Mouse (Mus musculus) midbrain, embryonic 16.5 days (tissue): ENCODE measurements at regions not wholly inside any gene's neighbourhood (a gene's known extent, or its start where the extent isn't known, plus 50 kb on each side); places are given as distances from the start of the nearest gene placed in this dataset.
"Not testable (repeated sequence)": the region's sequence is repeated elsewhere in the genome, so short reads cannot be mapped to it uniquely, and the experiment has no call there.

Experiments used
- ATAC-seq: fragments of 200-750 bp; cut with Nextera tagmentation; 2 replicates; pipeline ENCODE4 v1.8.0; 2017; ENCODE audit warnings: moderate TSS enrichment
- H3K27ac ChIP-seq: fragments of 300-500 bp; sonication (generic); 2 replicates; pipeline ENCODE4 v1.5.1; 2014; ENCODE audit warnings: mild to moderate bottlenecking, low read length, mixed read lengths
- H3K27me3 ChIP-seq: fragments of 300-500 bp; sonication (generic); 2 replicates; pipeline ENCODE4 v1.6.1; 2014; ENCODE audit warnings: low read depth, low read length, mixed read lengths; ENCODE audit not compliant: control insufficient read depth, insufficient read depth
- H3K36me3 ChIP-seq: fragments of 300-500 bp; sonication (generic); 2 replicates; pipeline ENCODE4 v1.6.1; 2014; ENCODE audit warnings: mild to moderate bottlenecking, low read length, moderate library complexity, mixed read lengths; ENCODE audit not compliant: control insufficient read depth, insufficient read depth
- H3K4me1 ChIP-seq: fragments of 300-500 bp; sonication (generic); 2 replicates; pipeline ENCODE4 v1.6.1; 2014; ENCODE audit warnings: mild to moderate bottlenecking, low read length, mixed read lengths; ENCODE audit not compliant: control insufficient read depth, insufficient read depth
- H3K4me2 ChIP-seq: fragments of 300-500 bp; sonication (generic); 2 replicates; pipeline ENCODE4 v1.6.1; 2014; ENCODE audit warnings: mild to moderate bottlenecking, low read length, mixed read lengths
- H3K4me3 ChIP-seq: fragments of 300-500 bp; sonication (generic); 2 replicates; pipeline ENCODE4 v1.5.1; 2014; ENCODE audit warnings: low read depth, mild to moderate bottlenecking, low read length, moderate library complexity, mixed read lengths
- H3K9ac ChIP-seq: fragments of 300-500 bp; sonication (generic); 2 replicates; pipeline ENCODE4 v1.6.1; 2014; ENCODE audit warnings: low read depth, low read length, mixed read lengths
- H3K9me3 ChIP-seq: fragments of 300-500 bp; sonication (generic); replicated peaks from 2 replicates; pipeline ENCODE4 v1.6.1; 2014; ENCODE audit warnings: mild to moderate bottlenecking, low read length, mixed read lengths; ENCODE audit not compliant: control insufficient read depth, poor library complexity, severe bottlenecking
- WGBS: fragments of 180-500 bp; shearing (Covaris S2); extraction: QIAGEN DNeasy Blood & Tissue Kit; methylation state at CpG from one replicate; pipeline ENCODE4 v1.1.7; 2014; 5-methylcytosine and 5-hydroxymethylcytosine counted together

DNA sequence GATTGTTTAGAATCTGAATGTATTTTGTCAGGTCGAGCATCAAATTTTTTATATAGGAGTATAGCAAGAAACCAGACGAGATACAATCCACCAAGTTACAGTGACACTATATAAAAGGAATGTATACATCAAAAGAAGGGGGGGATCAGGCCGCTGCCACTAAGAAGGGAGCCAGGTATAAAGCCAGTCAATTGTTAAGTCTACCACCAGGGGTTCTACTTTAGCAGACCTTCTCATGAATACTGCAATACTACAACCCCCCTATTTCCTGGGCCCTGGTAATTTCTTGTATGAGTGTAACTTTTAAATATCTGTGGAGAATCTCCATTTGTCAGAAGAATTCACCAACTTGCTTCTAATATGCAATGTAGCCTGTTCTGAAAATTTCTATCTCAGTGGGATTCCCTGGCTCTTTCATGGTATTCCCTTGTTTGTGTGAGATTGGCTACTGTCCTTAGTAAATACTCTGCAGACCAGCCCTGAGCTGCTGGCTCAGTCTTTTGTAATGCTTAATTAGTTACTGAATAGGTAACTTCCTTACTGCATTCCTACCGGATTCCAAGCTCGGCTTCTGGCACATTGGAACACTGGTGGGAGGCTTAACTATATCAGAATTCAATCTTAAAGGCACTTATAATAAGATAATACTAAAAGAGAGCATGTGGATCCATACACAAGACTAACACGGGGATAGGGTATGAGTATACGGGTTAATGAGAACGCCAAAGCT, 180.2 kb upstream of the Pfkp start:
- H3K9me3 ChIP-seq, ATAC-seq, H3K4me3 ChIP-seq, H3K4me1 ChIP-seq, H3K36me3 ChIP-seq, H3K9ac ChIP-seq, H3K27ac ChIP-seq, H3K27me3 ChIP-seq, H3K4me2 ChIP-seq: not testable (repeated sequence)
- WGBS, result 71% methylated on average over 8 of the region's 8 CpGs

DNA sequence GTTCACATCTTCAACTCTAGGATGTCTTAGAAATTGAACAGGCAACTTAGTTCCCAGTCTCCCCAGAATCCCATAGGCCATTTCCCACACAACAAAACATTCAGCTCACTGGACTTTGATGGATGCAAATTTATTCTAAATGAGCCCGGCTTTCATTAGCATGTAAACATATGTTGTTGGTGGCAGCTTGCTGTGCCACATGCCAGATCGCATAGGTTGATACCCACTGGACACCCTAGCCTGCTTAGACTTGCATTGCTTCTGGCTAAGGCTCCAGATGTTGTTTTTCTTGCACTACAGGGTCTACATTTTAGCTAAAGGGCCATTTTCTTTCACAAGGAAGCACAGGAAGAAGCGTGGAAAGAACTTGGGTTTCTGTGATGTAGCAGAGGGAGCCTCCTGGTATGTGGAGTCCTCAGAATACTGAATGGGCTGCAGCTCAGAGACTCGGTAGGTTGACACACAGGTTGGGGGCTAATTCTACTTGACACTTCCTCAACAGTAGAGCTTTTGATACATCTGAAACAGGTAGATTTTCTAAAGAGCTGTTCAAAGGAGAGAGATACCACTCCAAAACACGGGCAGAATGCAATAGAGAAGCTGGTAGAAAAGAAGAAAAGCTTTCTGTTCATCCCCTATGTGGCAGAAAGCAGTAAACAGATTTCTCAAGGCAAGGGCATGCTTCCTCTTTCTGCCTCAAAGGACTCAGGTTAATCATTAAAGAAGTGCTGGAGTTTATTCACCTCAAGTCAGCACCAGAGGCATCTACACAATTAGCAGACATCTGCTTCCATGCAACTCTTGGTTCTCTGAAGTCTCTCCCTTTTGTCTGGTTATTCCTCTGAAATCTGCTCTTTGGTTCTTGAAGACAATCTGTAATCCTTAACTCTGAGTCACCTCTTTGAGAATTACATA, 153.9 kb upstream of the Pfkp start:
- no peak overlapping the region for H3K4me2 ChIP-seq
- no peak overlapping the region for H3K27ac ChIP-seq
- H3K27me3 ChIP-seq, result no peaks in the 10 kb centered on the region
- H3K36me3 ChIP-seq, result no peaks in the 10 kb centered on the region
- no peak for ATAC-seq
- no peak overlapping the region for H3K9ac ChIP-seq
- H3K9me3 ChIP-seq, result no peaks in the 10 kb centered on the region
- H3K4me3 ChIP-seq, result no peak overlapping the region
- 66% methylated on average over 5 of the region's 5 CpGs for WGBS
- no peaks in the 10 kb centered on the region for H3K4me1 ChIP-seq

DNA sequence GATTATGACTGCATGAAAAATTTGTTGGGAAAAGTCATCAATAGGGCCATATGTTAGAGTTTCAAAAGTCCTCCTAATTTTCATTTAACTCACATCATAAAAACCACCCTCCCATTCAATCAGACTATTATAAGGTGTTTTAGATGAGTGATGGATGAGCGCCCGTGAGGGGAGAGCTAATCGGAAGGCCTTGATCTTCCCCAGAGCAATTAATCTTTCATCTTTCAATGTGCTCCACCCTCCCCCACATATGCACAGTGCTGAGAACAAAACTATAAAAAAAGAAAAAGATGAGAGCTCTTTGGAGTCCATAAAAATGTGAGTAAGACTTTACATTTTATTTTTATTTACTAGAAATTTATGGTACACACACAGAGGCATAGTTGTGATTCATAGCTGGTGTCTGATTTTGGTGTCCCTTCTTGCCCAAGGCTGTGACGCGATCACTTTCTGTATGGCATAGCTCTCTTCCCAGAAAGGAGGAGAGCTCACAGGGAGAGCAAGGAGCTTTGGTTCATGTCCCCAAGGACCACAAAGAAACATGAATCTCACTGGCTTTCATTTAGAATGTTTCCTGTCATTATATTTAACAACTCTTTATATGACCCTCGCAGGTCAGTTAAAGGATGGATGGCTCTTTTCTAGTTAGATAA, 119.5 kb upstream of the Pfkp start:
- Histone ChIP-seq H3K4me1 (peaks cover 6% of the 10 kb centered on the region), H3K27ac (no peak overlapping the region), H3K9ac (no peak overlapping the region), H3K4me3 (no peak overlapping the region), H3K9me3 (no peaks in the 10 kb centered on the region), H3K4me2 (no peak overlapping the region), H3K36me3 (no peaks in the 10 kb centered on the region), H3K27me3 (no peaks in the 10 kb centered on the region)
- peak; percentile 48; the same call in 1 of the 2 replicates for ATAC-seq
- 62% methylated on average over 6 of the region's 6 CpGs for WGBS

DNA sequence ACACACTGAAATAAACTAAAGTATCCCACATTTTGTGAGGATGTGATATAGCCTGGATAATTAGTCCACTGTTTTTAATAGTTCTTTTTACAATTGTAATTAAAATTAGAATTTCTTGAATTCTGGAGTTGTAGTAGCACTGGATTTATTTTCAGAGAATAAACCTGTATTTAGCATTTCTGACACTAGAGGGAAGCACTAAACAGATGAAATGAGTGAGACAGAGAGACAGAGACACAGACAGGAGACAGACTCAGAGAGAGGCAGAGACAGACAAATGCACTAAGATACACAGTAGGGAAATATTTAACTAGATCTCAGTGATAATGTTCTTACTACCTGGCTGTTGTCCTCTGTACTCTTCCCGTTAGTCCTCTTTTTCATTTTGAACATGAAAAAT, 108.6 kb upstream of the Pfkp start:
- Histone ChIP-seq H3K4me3 (no peak overlapping the region), H3K4me2 (no peak overlapping the region), H3K9me3 (no peaks in the 10 kb centered on the region), H3K27ac (no peak overlapping the region), H3K9ac (no peak overlapping the region), H3K36me3 (no peaks in the 10 kb centered on the region), H3K4me1 (no peaks in the 10 kb centered on the region; the same call in 1 of the 2 replicates), H3K27me3 (no peaks in the 10 kb centered on the region)
- 92% methylated on average over 1 of the region's 1 CpGs for WGBS
- no peak for ATAC-seq

DNA sequence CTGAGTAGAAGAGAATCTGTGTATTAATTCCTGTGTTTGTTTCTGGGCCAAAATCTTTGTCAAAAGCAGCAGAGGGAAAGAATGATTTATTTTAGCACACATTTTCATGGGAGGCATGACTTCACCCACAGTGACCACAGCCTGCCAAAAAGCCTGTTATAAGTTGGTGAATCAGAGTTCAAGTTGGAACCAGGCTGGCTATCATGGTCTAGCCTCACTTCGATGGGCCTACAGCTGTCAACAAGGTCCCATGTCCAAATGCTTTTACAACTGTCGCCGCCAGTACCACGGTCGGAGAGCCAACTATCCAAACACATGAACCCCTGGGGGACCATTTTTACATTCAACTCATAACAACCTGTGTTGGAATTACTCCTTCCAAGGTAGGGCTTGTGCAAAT, 103.0 kb upstream of the Pfkp start:
- Histone ChIP-seq H3K4me3 (no peak overlapping the region), H3K27me3 (no peaks in the 10 kb centered on the region), H3K9me3 (no peaks in the 10 kb centered on the region), H3K36me3 (no peaks in the 10 kb centered on the region), H3K9ac (no peak overlapping the region), H3K4me2 (no peak overlapping the region), H3K4me1 (no peaks in the 10 kb centered on the region), H3K27ac (no peak overlapping the region)
- ATAC-seq, result no peak
- WGBS, result 87% methylated on average over 5 of the region's 5 CpGs

DNA sequence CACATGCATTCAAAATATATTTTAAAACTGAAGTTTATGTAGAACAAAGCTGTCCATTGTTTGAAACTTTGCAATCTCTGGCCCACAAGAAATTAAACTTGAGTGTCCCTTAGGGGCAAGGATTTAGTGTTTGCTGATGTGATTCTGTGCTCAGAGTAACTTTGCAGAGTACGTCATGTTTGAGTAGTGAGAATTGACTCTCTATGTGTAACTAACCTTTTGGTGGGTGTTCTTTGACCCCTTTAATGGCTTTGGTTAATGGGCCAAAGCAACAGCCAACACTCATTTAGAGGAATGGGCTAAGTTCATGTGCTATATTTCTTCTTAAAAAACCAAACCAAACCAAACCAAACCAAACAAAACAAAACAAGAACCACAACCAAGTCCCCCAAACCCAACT, 102.6 kb upstream of the Pfkp start:
- Histone ChIP-seq H3K4me2 (no peak overlapping the region), H3K27me3 (no peaks in the 10 kb centered on the region), H3K9me3 (no peaks in the 10 kb centered on the region), H3K9ac (no peak overlapping the region), H3K27ac (no peak overlapping the region), H3K4me3 (no peak overlapping the region), H3K4me1 (no peaks in the 10 kb centered on the region), H3K36me3 (no peaks in the 10 kb centered on the region)
- no peak for ATAC-seq
- WGBS, result 70% methylated on average over 1 of the region's 1 CpGs

DNA sequence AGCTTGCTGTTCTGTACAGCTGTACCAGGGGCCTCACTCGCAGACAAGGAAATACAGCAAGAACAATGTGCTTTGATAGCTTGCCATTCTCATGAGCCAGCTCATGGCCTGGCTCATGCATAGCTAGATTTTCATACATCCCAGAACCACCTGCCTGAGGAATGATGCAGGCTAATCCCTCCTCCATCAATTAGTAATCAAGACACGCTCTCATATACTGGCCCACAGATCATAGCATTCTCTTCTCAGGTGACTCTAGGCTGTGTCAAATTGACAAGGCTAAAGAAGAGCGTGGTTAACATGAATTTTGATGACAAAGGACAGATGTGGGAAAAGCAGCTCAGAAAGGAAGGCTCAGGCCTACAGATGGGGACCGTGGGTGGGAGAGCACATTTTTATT, 93.3 kb upstream of the Pfkp start:
- 79% methylated on average over 4 of the region's 4 CpGs for WGBS
- H3K4me1 ChIP-seq, result peaks cover 4% of the 10 kb centered on the region; the same call in 1 of the 2 replicates
- 0 out of 2 replicates have a peak, but pooled peaks have one; percentile 48 for ATAC-seq

DNA sequence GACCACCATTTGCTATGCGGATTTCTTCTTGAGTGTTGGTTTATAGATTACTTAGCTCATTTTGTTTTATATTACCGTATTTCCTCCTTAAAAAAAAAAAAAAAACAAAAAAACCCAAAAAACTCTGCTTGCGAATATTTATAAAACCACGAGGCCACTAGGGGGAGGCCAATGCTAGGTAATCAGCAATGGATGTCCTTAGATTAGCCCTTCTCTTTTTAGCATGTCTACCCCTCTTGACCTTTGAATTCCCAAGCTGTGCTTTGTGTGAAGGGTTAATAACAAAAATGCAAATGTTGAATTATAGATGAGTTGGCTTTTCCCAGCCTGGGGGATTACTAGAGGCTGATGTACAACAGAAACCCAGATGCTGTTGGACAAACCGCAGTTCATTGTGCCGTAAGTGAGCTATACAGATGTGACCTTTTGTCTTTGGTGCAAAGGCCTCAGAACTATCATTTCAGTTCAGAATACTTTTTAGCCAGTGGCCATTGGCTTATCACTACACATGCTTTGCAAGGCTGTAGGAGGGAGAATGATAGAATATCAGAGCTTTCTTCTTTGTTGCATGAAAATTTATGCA, 88.5 kb upstream of the Pfkp start:
- Histone ChIP-seq H3K36me3 (no peaks in the 10 kb centered on the region), H3K9ac (no peak overlapping the region), H3K4me1 (peaks cover 4% of the 10 kb centered on the region; the same call in 1 of the 2 replicates), H3K27ac (no peak overlapping the region), H3K9me3 (no peaks in the 10 kb centered on the region), H3K27me3 (no peaks in the 10 kb centered on the region), H3K4me3 (no peak overlapping the region), H3K4me2 (no peak overlapping the region)
- 43% methylated on average over 6 of the region's 6 CpGs for WGBS
- ATAC-seq, result no peak

More for the DNA sequence above, 93.3 kb upstream of the Pfkp start:
- no peaks in the 10 kb centered on the region for H3K36me3 ChIP-seq
- no peak overlapping the region for H3K9ac ChIP-seq
- no peaks in the 10 kb centered on the region for H3K27me3 ChIP-seq
- H3K4me3 ChIP-seq, result no peak overlapping the region
- no peak overlapping the region for H3K27ac ChIP-seq
- H3K9me3 ChIP-seq, result no peaks in the 10 kb centered on the region
- no peak overlapping the region for H3K4me2 ChIP-seq
